10 mouse cellular contexts compared by ENCODE assay signal in the genomic region with DNA sequence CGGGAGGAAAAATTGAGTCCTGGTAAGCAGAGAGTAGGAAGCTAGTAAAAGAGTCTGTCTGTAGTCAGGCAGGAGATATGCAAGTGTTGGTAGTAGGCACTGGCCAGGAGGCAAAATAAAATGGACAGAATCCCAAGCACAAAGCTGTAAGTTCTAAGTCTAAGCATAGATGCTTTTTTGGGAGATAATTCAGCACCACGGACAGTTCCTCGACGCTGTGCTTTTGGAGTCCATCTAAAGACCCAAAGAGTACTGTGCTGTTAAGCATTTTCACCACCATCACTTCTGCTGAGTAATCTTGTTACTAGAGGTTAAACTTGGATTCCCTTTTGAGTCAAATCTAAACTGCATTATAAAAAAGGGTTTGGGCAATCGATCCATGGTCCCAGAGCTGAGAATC.
A peak's percentile ranks its signal among the peaks of the same experiment; 100 is the strongest.
DNase-seq lines count a peak whose midpoint lies in the region; ATAC-seq and TF ChIP-seq lines count a peak whose summit lies in the region.
"Had no signal": no experiment of that assay in that cellular context is flagged by ENCODE, and none has a peak within 500 bp of the region (broad histone marks: within the 10 kb centered on the region; RNA-seq: fewer than 3 reads in every experiment).

No protein-coding gene starts in this region.

- H3K4me1 ChIP-seq in kidney, postnatal 0 days (replicated peaks; ENCODE audit: insufficient read depth, low read length) = no peaks in the 10 kb centered on the region
- H3K4me1 ChIP-seq: embryonic facial prominence, embryonic 15.5 days had no signal

- 39% methylated on average over 5 of the region's 5 CpGs for WGBS in kidney, postnatal 0 days

- H3K27ac ChIP-seq in kidney, postnatal 0 days = no peak overlapping the region
- H3K27ac ChIP-seq in layer of hippocampus, adult 2 months = no peak overlapping the region
- H3K27ac ChIP-seq: embryonic facial prominence, embryonic 15.5 days had no signal

- no peak for TF ChIP-seq CTCF in kidney, postnatal 0 days (IDR thresholded peaks at IDR 0.05; ENCODE audit: low read depth)
- no peak for TF ChIP-seq CTCF in layer of hippocampus, adult 2 months (conservative IDR thresholded peaks at IDR 0.05)

- H3K36me3 ChIP-seq in kidney, postnatal 0 days (ENCODE audit: insufficient read depth, low read length) = no peaks in the 10 kb centered on the region
- H3K36me3 ChIP-seq: embryonic facial prominence, embryonic 15.5 days had no signal

- no peaks in the 10 kb centered on the region for H3K9me3 ChIP-seq in kidney, postnatal 0 days (replicated peaks; ENCODE audit: low read length)
- H3K9me3 ChIP-seq: embryonic facial prominence, embryonic 15.5 days had no signal

- H3K4me2 ChIP-seq in kidney, postnatal 0 days (ENCODE audit: low read length) = no peak overlapping the region
- H3K4me2 ChIP-seq: embryonic facial prominence, embryonic 15.5 days had no signal

- H3K27me3 ChIP-seq in kidney, postnatal 0 days (ENCODE audit: insufficient read depth, low read length) = no peaks in the 10 kb centered on the region
- H3K27me3 ChIP-seq: embryonic facial prominence, embryonic 15.5 days had no signal

- H3K4me3 ChIP-seq in kidney, postnatal 0 days (replicated peaks; ENCODE audit: low read depth, low read length) = no peak overlapping the region
- H3K4me3 ChIP-seq in layer of hippocampus, adult 2 months = no peak overlapping the region
- H3K4me3 ChIP-seq: embryonic facial prominence, embryonic 15.5 days had no signal

- peak; percentile 77 for DNase-seq in kidney, postnatal 0 days (ENCODE audit: low spot score)
- DNase-seq in kidney, adult 8-10 months = no peak
- peak; percentile 71 for DNase-seq in ES-CJ7 (ENCODE audit: low read depth, low spot score)
- peak; percentile 57 for DNase-seq in adrenal gland, postnatal 10 days
- DNase-seq in induced T-regulatory cell, adult 2 months (ENCODE audit: low read depth) = peak; percentile 7
- DNase-seq in MN1 (ENCODE audit: low spot score) = no peak
- DNase-seq in layer of hippocampus, adult 2 months (ENCODE audit: low spot score in 2 of 2) = no peak
- DNase-seq in left cerebral cortex, adult 11 months (ENCODE audit: low spot score) = no peak
- DNase-seq: right cerebral cortex, postnatal 14 days had no signal

- no peak overlapping the region for H3K9ac ChIP-seq in kidney, postnatal 0 days (ENCODE audit: low read depth, low read length)
- H3K9ac ChIP-seq: embryonic facial prominence, embryonic 15.5 days had no signal

- no peak for ATAC-seq in kidney, postnatal 0 days (replicated peaks; ENCODE audit: low FRiP score, low read depth)

Comparison
In these comparisons a context has a peak if more than half of its experiments do, and no peak if none do; other contexts are left out.
1. DNase-seq: peak in kidney, postnatal 0 days (single experiment), ES-CJ7 (single experiment), adrenal gland, postnatal 10 days (single experiment) and induced T-regulatory cell, adult 2 months (single experiment); none in kidney, adult 8-10 months (0 of 2), MN1 (single experiment), layer of hippocampus, adult 2 months (0 of 2) and left cerebral cortex, adult 11 months (single experiment).